Mouse (Mus musculus) liver, postnatal 0 days (tissue): ENCODE results near the gene Chp2.

Experiments used
- CTCF ChIP-seq: sonication (generic); IDR thresholded peaks from 2 replicates; pipeline ENCODE4 v1.5.1; 2016; ENCODE audit warnings: antibody characterized with exemption, low read depth
- EP300 ChIP-seq: IDR thresholded peaks from 2 replicates; pipeline ENCODE4 v1.6.1; 2016; ENCODE audit warnings: antibody characterized with exemption, low read depth, mild to moderate bottlenecking

GRCm38 (mm10) chr7:122203936-122204335 is 15.4 kb upstream of the Chp2 start:
- TF ChIP-seq CTCF: no peak
- TF ChIP-seq EP300: no peak
